Comparison of ENCODE assay signal across 22 mouse cellular contexts in genomic region chr13:20392824-20393598, GRCm38 (mm10).
DNase-seq lines count a peak whose midpoint lies in the region; ATAC-seq and TF ChIP-seq lines count a peak whose summit lies in the region.
"Had no signal": no experiment of that assay in that cellular context is flagged by ENCODE, and none has a peak within 500 bp of the region (broad histone marks: within the 10 kb centered on the region; RNA-seq: fewer than 3 reads in every experiment).

No protein-coding gene starts in this region.

- no peak for DNase-seq in kidney, postnatal 36 days
- no peak for DNase-seq in kidney, adult 11 months
- DNase-seq in kidney, adult 18-20 months = no peak
- peak; percentile 63 for DNase-seq in kidney, postnatal 0 days (ENCODE audit: low spot score)
- no peak for DNase-seq in kidney, postnatal 14 days
- DNase-seq: adrenal gland, adult 2 months; adrenal gland, adult 8-10 months; adrenal gland, postnatal 10 days; adrenal gland, postnatal 14 days; adrenal gland, postnatal 25 days; adrenal gland, postnatal 36 days; B cell, adult 2 months; cerebellum, adult 11 months; cerebellum, adult 11-12 months had no signal

- no peaks in the 10 kb centered on the region for H3K9me3 ChIP-seq in kidney, embryonic 14.5 days (ENCODE audit: control insufficient read depth, low read length)
- H3K9me3 ChIP-seq in kidney, embryonic 15.5 days (replicated peaks) = no peaks in the 10 kb centered on the region
- H3K9me3 ChIP-seq in kidney, embryonic 16.5 days (ENCODE audit: low read length) = no peaks in the 10 kb centered on the region
- no peaks in the 10 kb centered on the region for H3K9me3 ChIP-seq in kidney, postnatal 0 days (replicated peaks; ENCODE audit: low read length)
- H3K9me3 ChIP-seq: G1E had no signal

- no peaks in the 10 kb centered on the region for H3K27me3 ChIP-seq in kidney, embryonic 14.5 days (ENCODE audit: control insufficient read depth, insufficient read depth, low read length)
- H3K27me3 ChIP-seq in kidney, embryonic 15.5 days = no peaks in the 10 kb centered on the region
- H3K27me3 ChIP-seq in kidney, embryonic 16.5 days (ENCODE audit: insufficient read depth, low read length) = no peaks in the 10 kb centered on the region
- H3K27me3 ChIP-seq in kidney, postnatal 0 days (ENCODE audit: insufficient read depth, low read length) = no peaks in the 10 kb centered on the region
- H3K27me3 ChIP-seq: CH12.LX, Patski had no signal

- WGBS in kidney, embryonic 14.5 days = 54% methylated on average over 3 of the region's 3 CpGs
- 56% methylated on average over 3 of the region's 3 CpGs for WGBS in kidney, embryonic 15.5 days
- WGBS in kidney, embryonic 16.5 days = 56% methylated on average over 3 of the region's 3 CpGs
- 52% methylated on average over 3 of the region's 3 CpGs for WGBS in kidney, postnatal 0 days

- H3K4me1 ChIP-seq in kidney, embryonic 14.5 days (ENCODE audit: control insufficient read depth, insufficient read depth, low read length) = no peaks in the 10 kb centered on the region
- peaks cover 6% of the 10 kb centered on the region; the same call in 1 of the 2 replicates for H3K4me1 ChIP-seq in kidney, embryonic 15.5 days
- 0 out of 2 replicates have a peak, but pooled peaks cover 9% of the 10 kb centered on the region for H3K4me1 ChIP-seq in kidney, embryonic 16.5 days (ENCODE audit: insufficient read depth, low read length)
- no peaks in the 10 kb centered on the region for H3K4me1 ChIP-seq in kidney, postnatal 0 days (replicated peaks; ENCODE audit: insufficient read depth, low read length)

- no peaks in the 10 kb centered on the region for H3K36me3 ChIP-seq in kidney, embryonic 14.5 days (ENCODE audit: control insufficient read depth, insufficient read depth, low read length)
- H3K36me3 ChIP-seq in kidney, embryonic 15.5 days = no peaks in the 10 kb centered on the region
- H3K36me3 ChIP-seq in kidney, embryonic 16.5 days (ENCODE audit: insufficient read depth, low read length) = no peaks in the 10 kb centered on the region
- H3K36me3 ChIP-seq in kidney, postnatal 0 days (ENCODE audit: insufficient read depth, low read length) = no peaks in the 10 kb centered on the region
- H3K36me3 ChIP-seq: G1E had no signal

- TF ChIP-seq CTCF in kidney, postnatal 0 days (IDR thresholded peaks at IDR 0.05; ENCODE audit: low read depth) = no peak

- peak overlapping the region; percentile 84 for H3K27ac ChIP-seq in kidney, embryonic 14.5 days (ENCODE audit: low read depth, low read length)
- H3K27ac ChIP-seq in kidney, embryonic 15.5 days = peak overlapping the region; percentile 83
- H3K27ac ChIP-seq in kidney, embryonic 16.5 days (ENCODE audit: low read length) = peak overlapping the region; percentile 84
- peak overlapping the region; percentile 37 for H3K27ac ChIP-seq in kidney, postnatal 0 days

- peak; percentile 78 for ATAC-seq in kidney, embryonic 14.5 days (ENCODE audit: low FRiP score, low TSS enrichment)
- ATAC-seq in kidney, embryonic 15.5 days (replicated peaks; ENCODE audit: low FRiP score) = peak; percentile 91
- peak; percentile 92 for ATAC-seq in kidney, embryonic 16.5 days (ENCODE audit: low FRiP score, low TSS enrichment)
- ATAC-seq in kidney, postnatal 0 days (replicated peaks; ENCODE audit: low FRiP score, low read depth) = peak; percentile 84
- ATAC-seq: activated CD4-positive, CD25-positive, alpha-beta regulatory T cell, adult 4 months; CD4-positive, CD25-positive, alpha-beta regulatory T cell, adult 4 months; Patski had no signal

- no peak overlapping the region for H3K4me3 ChIP-seq in kidney, embryonic 14.5 days (ENCODE audit: low read length)
- no peak overlapping the region for H3K4me3 ChIP-seq in kidney, embryonic 15.5 days (replicated peaks)
- no peak overlapping the region for H3K4me3 ChIP-seq in kidney, embryonic 16.5 days (ENCODE audit: low read length)
- H3K4me3 ChIP-seq in kidney, postnatal 0 days (replicated peaks; ENCODE audit: low read depth, low read length) = no peak overlapping the region

- H3K4me2 ChIP-seq in kidney, embryonic 14.5 days (replicated peaks; ENCODE audit: low read depth, low read length) = no peak overlapping the region
- no peak overlapping the region for H3K4me2 ChIP-seq in kidney, embryonic 15.5 days
- no peak overlapping the region for H3K4me2 ChIP-seq in kidney, embryonic 16.5 days (replicated peaks; ENCODE audit: low read depth, low read length)
- H3K4me2 ChIP-seq in kidney, postnatal 0 days (ENCODE audit: low read length) = no peak overlapping the region

- no peak overlapping the region for H3K9ac ChIP-seq in kidney, embryonic 14.5 days (ENCODE audit: low read depth, low read length)
- H3K9ac ChIP-seq in kidney, embryonic 15.5 days = no peak overlapping the region
- no peak overlapping the region for H3K9ac ChIP-seq in kidney, embryonic 16.5 days (replicated peaks; ENCODE audit: low read length)
- H3K9ac ChIP-seq in kidney, postnatal 0 days (ENCODE audit: low read depth, low read length) = no peak overlapping the region
